Mouse (Mus musculus): ENCODE measurements around the gene Tmem233. TPM values are rescaled to one million over a fixed set of nuclear protein-coding genes. Genes with fewer than 3 reads are reported as not detected.

Gene Tmem233
- polyA plus RNA-seq, 1 experiment, result not detected

- no peak for TF ChIP-seq CTCF (IDR thresholded peaks at IDR 0.05; ENCODE audit: control insufficient read depth, insufficient read depth, low read length)
- no peak for TF ChIP-seq POLR2A (IDR thresholded peaks at IDR 0.05; ENCODE audit: borderline replicate concordance, control insufficient read depth, low read depth, low read length)
- 95% methylated on average over 11 of the region's 11 CpGs for WGBS
- Histone ChIP-seq H3K4me3 (replicated peaks; ENCODE audit: control insufficient read depth, low read depth, low read length) (no peak overlapping the region), H3K4me1 (ENCODE audit: control insufficient read depth, insufficient read depth, low read length) (no peaks in the 10 kb centered on the region), H3K27ac (ENCODE audit: control insufficient read depth, insufficient read depth, low read depth, low read length, poor library complexity) (no peak overlapping the region)
Observed at GRCm38 (mm10) chr5:115991717-115992116, 91.3 kb downstream of the Tmem233 start.

Other genes starting within 250 kb of the Tmem233 start
- 41.5 and 76.2 TPM in 2 replicates for gene Cit, start 238.0 kb downstream of the Tmem233 start, polyA plus RNA-seq (2011; ENCODE audit: insufficient read depth, insufficient read length, low replicate concordance, missing spikeins)
- gene Prkab1, start 58.7 kb downstream of the Tmem233 start, polyA plus RNA-seq (2011; ENCODE audit: insufficient read depth, insufficient read length, low replicate concordance, missing spikeins), result 43.5 and 64.1 TPM in 2 replicates
- 0.85 TPM in 1 of 2 replicates, not detected in the other for gene Ccdc60, start 205.7 kb upstream of the Tmem233 start, polyA plus RNA-seq (2011; ENCODE audit: insufficient read depth, insufficient read length, low replicate concordance, missing spikeins)